Mouse (Mus musculus): ENCODE data around the gene Krt81. TPM values are rescaled to one million over a fixed set of nuclear protein-coding genes. Genes with fewer than 3 reads are reported as not detected.

Gene Krt81
- polyA plus RNA-seq, 1 experiment from 2014 or later: not detected

GRCm38 (mm10) chr15:101491431-101491830 lies 27.9 kb upstream of the Krt81 start, which contains the start of gene Krt83:
Krt83 (minus strand) TSS chr15:101491512.
- H3K9me3 ChIP-seq (ENCODE audit: control insufficient read depth, low read length): no peaks in the 10 kb centered on the region
- H3K4me1 ChIP-seq (ENCODE audit: control insufficient read depth, insufficient read depth, low read length): no peaks in the 10 kb centered on the region
- WGBS: 55% methylated on average over 6 of the region's 6 CpGs
- DNase-seq (ENCODE audit: low spot score): no peak
- H3K9ac ChIP-seq (ENCODE audit: low read length): no peak within 1 kb of the TSS
- no peak for ATAC-seq (ENCODE audit: insufficient number of reproducible peaks, low FRiP score, low TSS enrichment, low read depth)
- H3K27me3 ChIP-seq (ENCODE audit: control insufficient read depth, insufficient read depth, low read length): no peaks in the 10 kb centered on the region
- no peak within 1 kb of the TSS for H3K4me2 ChIP-seq (ENCODE audit: low read depth, severe bottlenecking)
- H3K27ac ChIP-seq (replicated peaks; ENCODE audit: low read depth, low read length): no peak within 1 kb of the TSS
- no peak within 1 kb of the TSS for H3K4me3 ChIP-seq (ENCODE audit: low read depth, low read length)
- no peaks in the 10 kb centered on the region for H3K36me3 ChIP-seq (ENCODE audit: control insufficient read depth, insufficient read depth, low read length)

DNA sequence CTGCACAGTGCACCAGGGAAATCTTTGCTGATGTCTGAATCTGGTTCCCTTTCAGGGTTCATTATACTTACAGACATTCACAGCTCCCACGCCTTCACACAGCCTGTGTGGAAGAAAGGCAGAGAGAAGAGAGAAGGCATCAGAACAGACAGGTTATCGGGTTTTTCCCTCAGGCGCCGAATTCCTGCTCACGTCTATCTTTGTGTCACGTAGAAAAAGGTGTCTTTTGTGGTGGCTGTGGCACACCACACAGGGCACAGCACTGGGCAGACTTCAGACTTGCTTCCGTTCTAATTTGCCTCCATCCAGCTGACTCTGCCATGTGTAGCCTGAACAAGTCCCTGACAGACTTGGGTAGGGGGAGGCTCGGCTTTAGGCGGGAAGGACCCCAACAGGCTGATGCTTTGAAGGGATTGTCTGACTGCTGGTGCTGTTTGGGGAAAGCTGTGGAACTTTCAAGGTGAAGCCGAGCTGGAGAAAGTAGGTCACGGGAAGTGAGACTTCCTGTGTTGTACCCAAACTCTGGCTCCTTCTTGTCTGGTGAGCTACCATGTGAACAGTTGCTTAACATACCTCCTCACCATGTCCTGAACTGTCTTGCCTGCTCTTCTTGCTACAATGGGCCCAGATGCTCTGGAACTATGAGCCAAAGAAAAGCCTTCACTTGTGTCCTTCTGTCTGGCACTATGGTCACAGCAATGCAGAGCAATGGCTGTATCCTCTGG lies 22.5 kb upstream of the Krt81 start:
- no peaks in the 10 kb centered on the region for H3K27me3 ChIP-seq (ENCODE audit: control insufficient read depth, insufficient read depth, low read length)
- DNase-seq (ENCODE audit: low spot score): no peak
- WGBS: 83% methylated on average over 11 of the region's 11 CpGs
- no peak overlapping the region for H3K27ac ChIP-seq (replicated peaks; ENCODE audit: low read depth, low read length)
- no peaks in the 10 kb centered on the region for H3K36me3 ChIP-seq (ENCODE audit: control insufficient read depth, insufficient read depth, low read length)
- H3K9me3 ChIP-seq (ENCODE audit: control insufficient read depth, low read length): no peaks in the 10 kb centered on the region
- no peak overlapping the region for H3K9ac ChIP-seq (ENCODE audit: low read length)
- no peak overlapping the region for H3K4me2 ChIP-seq (ENCODE audit: low read depth, severe bottlenecking)
- H3K4me3 ChIP-seq (ENCODE audit: low read depth, low read length): no peak overlapping the region
- no peak for ATAC-seq (ENCODE audit: insufficient number of reproducible peaks, low FRiP score, low TSS enrichment, low read depth)
- no peaks in the 10 kb centered on the region for H3K4me1 ChIP-seq (ENCODE audit: control insufficient read depth, insufficient read depth, low read length)

GRCm38 (mm10) chr15:101484939-101485338 lies 21.4 kb upstream of the Krt81 start:
- Histone ChIP-seq H3K27me3 (ENCODE audit: control insufficient read depth, insufficient read depth, low read length) (no peaks in the 10 kb centered on the region), H3K4me2 (ENCODE audit: low read depth, severe bottlenecking) (no peak overlapping the region), H3K27ac (replicated peaks; ENCODE audit: low read depth, low read length) (no peak overlapping the region), H3K4me3 (ENCODE audit: low read depth, low read length) (no peak overlapping the region), H3K9ac (ENCODE audit: low read length) (no peak overlapping the region), H3K9me3 (ENCODE audit: control insufficient read depth, low read length) (no peaks in the 10 kb centered on the region), H3K4me1 (ENCODE audit: control insufficient read depth, insufficient read depth, low read length) (no peaks in the 10 kb centered on the region), H3K36me3 (ENCODE audit: control insufficient read depth, insufficient read depth, low read length) (no peaks in the 10 kb centered on the region)
- DNase-seq (ENCODE audit: low spot score) (no peak), ATAC-seq (ENCODE audit: insufficient number of reproducible peaks, low FRiP score, low TSS enrichment, low read depth) (no peak)
- WGBS: 46% methylated on average over 1 of the region's 1 CpGs

DNA sequence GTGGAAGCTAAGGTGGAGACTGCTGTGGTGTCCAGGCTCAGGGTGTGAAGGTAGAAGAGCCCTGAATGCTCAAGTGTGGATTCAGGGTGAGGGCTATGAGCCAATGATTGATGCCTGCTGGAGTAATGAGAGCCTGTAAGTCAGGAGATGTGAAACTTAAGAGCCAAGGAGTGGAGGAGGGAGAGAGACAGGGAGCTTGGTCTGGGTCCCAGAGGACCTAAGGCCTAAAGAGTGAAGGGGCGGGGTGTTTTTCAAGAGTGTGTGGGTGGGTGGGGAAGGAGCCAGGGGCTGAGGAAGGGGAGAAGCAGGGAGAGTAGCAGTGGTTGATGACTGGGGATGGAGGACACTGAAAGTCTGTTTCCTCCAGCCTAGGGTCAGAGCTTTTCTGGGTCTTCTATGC lies 20.1 kb upstream of the Krt81 start:
- Histone ChIP-seq H3K4me1 (ENCODE audit: control insufficient read depth, insufficient read depth, low read length) (0 out of 2 replicates have a peak, but pooled peaks cover 4% of the 10 kb centered on the region), H3K27ac (replicated peaks; ENCODE audit: low read depth, low read length) (no peak overlapping the region), H3K4me3 (ENCODE audit: low read depth, low read length) (no peak overlapping the region), H3K27me3 (ENCODE audit: control insufficient read depth, insufficient read depth, low read length) (peaks cover 4% of the 10 kb centered on the region; the same call in 1 of the 2 replicates), H3K9me3 (ENCODE audit: control insufficient read depth, low read length) (no peaks in the 10 kb centered on the region), H3K9ac (ENCODE audit: low read length) (no peak overlapping the region), H3K4me2 (ENCODE audit: low read depth, severe bottlenecking) (no peak overlapping the region), H3K36me3 (ENCODE audit: control insufficient read depth, insufficient read depth, low read length) (no peaks in the 10 kb centered on the region)
- ATAC-seq (ENCODE audit: insufficient number of reproducible peaks, low FRiP score, low TSS enrichment, low read depth): no peak
- DNase-seq (ENCODE audit: low spot score): no peak
- 64% methylated on average over 1 of the region's 1 CpGs for WGBS

DNA sequence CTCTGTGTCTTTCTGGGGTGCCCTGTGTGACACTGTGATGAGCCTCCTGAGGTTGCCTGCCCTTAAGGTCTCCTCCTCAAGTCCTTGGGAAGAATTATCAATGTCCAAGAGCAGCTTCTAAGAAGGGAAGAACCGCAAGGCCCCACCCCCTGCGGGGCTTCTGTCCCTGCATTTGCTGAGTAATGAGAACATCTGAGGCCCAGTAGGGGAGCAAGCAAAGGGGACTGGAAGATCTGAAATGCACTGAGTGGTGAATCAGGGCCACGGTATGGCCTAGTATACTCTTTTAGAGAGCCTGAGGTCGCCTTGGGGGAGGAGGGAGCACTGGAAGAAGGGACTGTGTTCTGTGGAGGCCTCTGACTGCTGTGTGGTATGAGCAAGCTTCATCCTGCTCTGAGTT lies 18.5 kb upstream of the Krt81 start:
- no peaks in the 10 kb centered on the region for H3K36me3 ChIP-seq (ENCODE audit: control insufficient read depth, insufficient read depth, low read length)
- H3K9me3 ChIP-seq (ENCODE audit: control insufficient read depth, low read length): no peaks in the 10 kb centered on the region
- H3K27ac ChIP-seq (replicated peaks; ENCODE audit: low read depth, low read length): no peak overlapping the region
- no peak overlapping the region for H3K4me3 ChIP-seq (ENCODE audit: low read depth, low read length)
- DNase-seq (ENCODE audit: low spot score): no peak
- H3K27me3 ChIP-seq (ENCODE audit: control insufficient read depth, insufficient read depth, low read length): peaks cover 4% of the 10 kb centered on the region; the same call in 1 of the 2 replicates
- ATAC-seq (ENCODE audit: insufficient number of reproducible peaks, low FRiP score, low TSS enrichment, low read depth): no peak
- WGBS: 39% methylated on average over 4 of the region's 4 CpGs
- H3K9ac ChIP-seq (ENCODE audit: low read length): no peak overlapping the region
- H3K4me1 ChIP-seq (ENCODE audit: control insufficient read depth, insufficient read depth, low read length): 0 out of 2 replicates have a peak, but pooled peaks cover 4% of the 10 kb centered on the region
- H3K4me2 ChIP-seq (ENCODE audit: low read depth, severe bottlenecking): no peak overlapping the region

GRCm38 (mm10) chr15:101479666-101480060 lies 16.1 kb upstream of the Krt81 start:
- 37% methylated on average over 11 of the region's 11 CpGs for WGBS
- no peaks in the 10 kb centered on the region for H3K9me3 ChIP-seq (ENCODE audit: control insufficient read depth, low read length)
- H3K4me3 ChIP-seq (ENCODE audit: low read depth, low read length): 0 out of 2 replicates have a peak overlapping the region, but pooled peaks have one; percentile 16
- H3K27ac ChIP-seq (replicated peaks; ENCODE audit: low read depth, low read length): no peak overlapping the region
- H3K4me2 ChIP-seq (ENCODE audit: low read depth, severe bottlenecking): peak overlapping the region; percentile 45
- 0 out of 2 replicates have a peak, but pooled peaks cover 4% of the 10 kb centered on the region for H3K4me1 ChIP-seq (ENCODE audit: control insufficient read depth, insufficient read depth, low read length)
- no peak overlapping the region for H3K9ac ChIP-seq (ENCODE audit: low read length)
- no peaks in the 10 kb centered on the region for H3K36me3 ChIP-seq (ENCODE audit: control insufficient read depth, insufficient read depth, low read length)
- peaks cover 4% of the 10 kb centered on the region; the same call in 1 of the 2 replicates for H3K27me3 ChIP-seq (ENCODE audit: control insufficient read depth, insufficient read depth, low read length)
- DNase-seq (ENCODE audit: low spot score) (no peak), ATAC-seq (ENCODE audit: insufficient number of reproducible peaks, low FRiP score, low TSS enrichment, low read depth) (no peak)

DNA sequence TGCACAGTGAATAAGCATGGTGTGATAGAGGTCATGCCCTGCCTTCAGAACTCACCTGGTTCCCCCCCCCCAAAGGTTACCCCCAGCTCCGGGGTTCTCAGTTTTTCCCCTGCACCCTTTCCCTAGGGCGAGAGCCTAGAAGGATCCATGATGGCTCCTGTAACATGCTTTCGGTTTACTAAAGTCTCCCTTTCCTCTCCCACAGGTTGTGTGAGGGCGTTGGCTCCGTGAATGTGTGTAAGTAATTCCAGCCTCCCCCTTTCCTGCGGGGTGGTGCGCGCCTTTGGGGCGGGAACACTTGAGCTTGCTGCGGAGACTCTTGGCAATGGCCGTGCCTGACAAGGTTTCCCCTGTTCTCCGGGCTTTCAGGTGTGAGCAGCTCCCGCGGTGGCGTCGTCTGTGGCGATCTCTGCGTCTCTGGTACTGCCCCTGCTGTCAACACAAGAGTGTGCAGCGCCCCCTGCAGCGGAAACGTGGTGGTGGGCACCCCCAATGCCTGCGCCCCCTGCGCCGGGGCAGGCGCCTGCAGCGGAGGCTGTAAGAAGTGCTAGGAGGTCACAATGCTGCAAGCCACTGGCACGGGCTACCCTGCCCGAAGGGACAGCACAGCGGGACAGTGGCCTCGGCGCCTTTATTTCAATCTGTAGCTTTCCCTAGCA lies 15.6 kb upstream of the Krt81 start:
- H3K36me3 ChIP-seq (ENCODE audit: control insufficient read depth, insufficient read depth, low read length): no peaks in the 10 kb centered on the region
- H3K9ac ChIP-seq (ENCODE audit: low read length): no peak overlapping the region
- 0 out of 2 replicates have a peak, but pooled peaks cover 4% of the 10 kb centered on the region for H3K4me1 ChIP-seq (ENCODE audit: control insufficient read depth, insufficient read depth, low read length)
- ATAC-seq (ENCODE audit: insufficient number of reproducible peaks, low FRiP score, low TSS enrichment, low read depth): no peak
- peaks cover 4% of the 10 kb centered on the region; the same call in 1 of the 2 replicates for H3K27me3 ChIP-seq (ENCODE audit: control insufficient read depth, insufficient read depth, low read length)
- no peak overlapping the region for H3K27ac ChIP-seq (replicated peaks; ENCODE audit: low read depth, low read length)
- WGBS: 12% methylated on average over 31 of the region's 31 CpGs
- H3K4me2 ChIP-seq (ENCODE audit: low read depth, severe bottlenecking): peak overlapping the region; percentile 45
- DNase-seq (ENCODE audit: low spot score): peak; percentile 76
- H3K4me3 ChIP-seq (ENCODE audit: low read depth, low read length): peak overlapping the region; percentile 16; the same call in 1 of the 2 replicates
- H3K9me3 ChIP-seq (ENCODE audit: control insufficient read depth, low read length): no peaks in the 10 kb centered on the region

- H3K4me2 ChIP-seq (ENCODE audit: low read depth, severe bottlenecking): no peak within 1 kb of the TSS
- ATAC-seq (ENCODE audit: insufficient number of reproducible peaks, low FRiP score, low TSS enrichment, low read depth) (no peak), DNase-seq (ENCODE audit: low spot score) (peak; percentile 84)
- no peaks in the 10 kb centered on the region for H3K36me3 ChIP-seq (ENCODE audit: control insufficient read depth, insufficient read depth, low read length)
- no peak within 1 kb of the TSS for H3K27ac ChIP-seq (replicated peaks; ENCODE audit: low read depth, low read length)
- WGBS: 20% methylated on average over 10 of the region's 10 CpGs
- H3K9me3 ChIP-seq (ENCODE audit: control insufficient read depth, low read length): no peaks in the 10 kb centered on the region
- H3K4me3 ChIP-seq (ENCODE audit: low read depth, low read length): no peak within 1 kb of the TSS
- no peaks in the 10 kb centered on the region for H3K4me1 ChIP-seq (ENCODE audit: control insufficient read depth, insufficient read depth, low read length)
- no peaks in the 10 kb centered on the region for H3K27me3 ChIP-seq (ENCODE audit: control insufficient read depth, insufficient read depth, low read length)
- H3K9ac ChIP-seq (ENCODE audit: low read length): no peak within 1 kb of the TSS
These were observed 9.5 kb upstream of the Krt81 start, which contains the start of gene Krt86 for GRCm38 (mm10) chr15:101472952-101473528. Krt86 (plus strand) TSS chr15:101473478.

Data from limb, embryonic 11.5 days (tissue).